Mouse (Mus musculus) limb, embryonic 15.5 days (tissue): ENCODE measurements around the gene Kcnj14. TPM values are rescaled to one million over a fixed set of nuclear protein-coding genes. Genes with fewer than 3 reads are reported as not detected.

Experiments used
- ATAC-seq: fragments of 200-750 bp; cut with Nextera tagmentation; 2 replicates; pipeline ENCODE4 v1.8.0; 2017; ENCODE audit warnings: low read depth, moderate TSS enrichment; ENCODE audit not compliant: insufficient number of reproducible peaks, low FRiP score, low TSS enrichment
- H3K27ac ChIP-seq: fragments of 300-500 bp; sonication (generic); 2 replicates; pipeline ENCODE4 v1.5.1; 2015; ENCODE audit warnings: moderate library complexity, mild to moderate bottlenecking, inconsistent platforms
- H3K27me3 ChIP-seq: fragments of 300-500 bp; sonication (generic); 2 replicates; pipeline ENCODE4 v1.6.1; 2015; ENCODE audit warnings: inconsistent platforms
- H3K36me3 ChIP-seq: fragments of 300-500 bp; sonication (generic); 2 replicates; pipeline ENCODE4 v1.6.1; 2015; ENCODE audit warnings: inconsistent platforms
- H3K4me1 ChIP-seq: fragments of 300-500 bp; sonication (generic); 2 replicates; pipeline ENCODE4 v1.6.1; 2015; ENCODE audit warnings: inconsistent platforms
- H3K4me2 ChIP-seq: fragments of 300-500 bp; sonication (generic); 2 replicates; pipeline ENCODE4 v1.6.1; 2015; ENCODE audit warnings: mild to moderate bottlenecking, inconsistent platforms
- H3K4me3 ChIP-seq: fragments of 300-500 bp; sonication (generic); 2 replicates; pipeline ENCODE4 v1.5.1; 2015; ENCODE audit warnings: mild to moderate bottlenecking, inconsistent platforms
- H3K9ac ChIP-seq: fragments of 300-500 bp; sonication (generic); 2 replicates; pipeline ENCODE4 v1.6.1; 2015; ENCODE audit warnings: inconsistent platforms
- H3K9me3 ChIP-seq: fragments of 300-500 bp; sonication (generic); 2 replicates; pipeline ENCODE4 v1.6.1; 2016; ENCODE audit warnings: inconsistent platforms
- WGBS: fragments of 180-500 bp; shearing (Covaris S2); methylation state at CpG from one replicate; pipeline ENCODE4 v1.1.7; 2015; 5-methylcytosine and 5-hydroxymethylcytosine counted together
- polyA plus RNA-seq: library from polyadenylated mRNA; unstranded; fragments of >200 nt; fragmentation: Nextera tagmentation; extraction: Ambion mirVana; gene quantifications from 2 replicates; pipeline ENCODE4 v1.2.1, GENCODE M21; 2015

Gene Kcnj14
- polyA plus RNA-seq, 1 experiment from 2014 or later: 1.5 TPM

DNA sequence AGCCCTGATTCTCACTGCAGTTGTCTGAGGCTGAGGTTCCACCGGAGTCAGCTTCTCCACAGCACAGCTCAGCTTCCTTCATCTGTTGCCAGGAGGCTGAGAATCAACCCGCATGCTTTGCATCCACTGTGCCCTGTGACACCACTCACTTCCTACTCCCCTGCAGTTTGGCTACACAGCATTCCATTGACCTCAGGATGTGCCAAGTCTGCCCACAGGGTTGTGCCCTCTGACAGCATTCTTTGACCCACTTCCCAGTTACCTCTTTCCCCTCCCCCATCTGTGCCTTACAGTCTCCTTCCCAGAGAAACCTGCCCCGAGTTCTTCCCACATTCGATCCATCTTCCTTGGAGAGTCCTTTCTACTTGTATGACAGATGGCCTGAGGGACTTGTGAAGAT lies 42.3 kb downstream of the Kcnj14 start:
- WGBS: 61% methylated on average over 4 of the region's 4 CpGs
- peaks cover 45% of the 10 kb centered on the region for H3K4me1 ChIP-seq
- no peaks in the 10 kb centered on the region for H3K36me3 ChIP-seq
- H3K27ac ChIP-seq: no peak overlapping the region
- no peak overlapping the region for H3K4me2 ChIP-seq
- no peaks in the 10 kb centered on the region for H3K9me3 ChIP-seq
- H3K4me3 ChIP-seq: no peak overlapping the region
- ATAC-seq: no peak
- H3K27me3 ChIP-seq: 0 out of 2 replicates have a peak, but pooled peaks cover 2% of the 10 kb centered on the region
- no peak overlapping the region for H3K9ac ChIP-seq

DNA sequence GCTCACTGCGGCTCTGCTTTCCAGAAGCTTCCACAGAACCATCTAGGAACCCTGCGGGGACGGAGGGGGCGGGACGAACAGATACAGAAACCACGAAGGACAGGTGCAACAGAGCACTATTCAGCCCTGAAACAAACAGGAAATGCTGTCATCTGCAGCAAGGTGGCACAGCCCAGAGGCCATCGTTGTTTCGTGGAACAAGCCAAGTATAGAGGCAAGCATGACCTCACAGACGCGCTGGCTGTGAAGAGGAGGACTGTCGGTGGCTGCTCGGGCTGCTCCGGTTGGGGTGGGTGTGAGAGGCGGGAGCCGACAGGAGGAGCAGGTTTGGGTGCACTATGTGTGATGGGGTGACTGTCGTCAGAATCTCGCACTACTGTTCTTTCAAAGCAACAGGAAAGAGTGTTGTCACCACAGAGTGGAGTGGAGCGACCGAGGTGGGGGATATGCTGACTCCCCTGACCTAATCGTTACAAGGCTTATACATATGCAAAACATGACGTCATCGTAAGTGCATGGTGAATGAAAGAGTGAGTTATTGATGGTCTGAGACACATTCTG lies 45.4 kb downstream of the Kcnj14 start:
- Histone ChIP-seq H3K9ac (no peak overlapping the region), H3K27me3 (0 out of 2 replicates have a peak, but pooled peaks cover 2% of the 10 kb centered on the region), H3K4me2 (peak overlapping the region; percentile 24; the same call in 1 of the 2 replicates), H3K4me3 (no peak overlapping the region), H3K9me3 (no peaks in the 10 kb centered on the region), H3K4me1 (peaks cover 15% of the 10 kb centered on the region), H3K27ac (no peak overlapping the region), H3K36me3 (no peaks in the 10 kb centered on the region)
- peak; percentile 54; the same call in 1 of the 2 replicates for ATAC-seq
- 26% methylated on average over 22 of the region's 22 CpGs for WGBS

DNA sequence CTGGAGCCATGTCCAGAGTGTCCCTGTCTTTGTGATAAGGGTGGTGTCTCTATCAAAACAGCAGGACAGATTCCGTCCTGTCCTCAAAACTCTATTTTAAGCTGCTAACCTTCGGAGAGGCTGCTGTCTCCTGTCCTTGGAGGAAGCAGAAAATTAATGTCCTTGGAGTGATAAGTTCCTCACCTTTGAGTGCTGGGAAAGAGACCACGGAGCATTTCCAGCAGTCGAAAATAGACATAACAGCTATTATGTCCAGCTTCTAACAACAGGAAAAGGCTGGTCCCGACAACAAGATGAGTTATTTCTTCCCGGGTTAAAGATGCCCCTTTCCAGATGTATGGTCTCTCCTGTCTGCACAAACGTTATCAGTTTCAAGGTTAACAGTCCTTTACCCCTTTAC lies 49.3 kb downstream of the Kcnj14 start:
- Histone ChIP-seq H3K4me2 (no peak overlapping the region), H3K9ac (no peak overlapping the region), H3K36me3 (no peaks in the 10 kb centered on the region), H3K4me3 (no peak overlapping the region), H3K27ac (no peak overlapping the region), H3K4me1 (peaks cover 6% of the 10 kb centered on the region), H3K27me3 (0 out of 2 replicates have a peak, but pooled peaks cover 7% of the 10 kb centered on the region), H3K9me3 (no peaks in the 10 kb centered on the region)
- no peak for ATAC-seq
- 72% methylated on average over 7 of the region's 7 CpGs for WGBS

DNA sequence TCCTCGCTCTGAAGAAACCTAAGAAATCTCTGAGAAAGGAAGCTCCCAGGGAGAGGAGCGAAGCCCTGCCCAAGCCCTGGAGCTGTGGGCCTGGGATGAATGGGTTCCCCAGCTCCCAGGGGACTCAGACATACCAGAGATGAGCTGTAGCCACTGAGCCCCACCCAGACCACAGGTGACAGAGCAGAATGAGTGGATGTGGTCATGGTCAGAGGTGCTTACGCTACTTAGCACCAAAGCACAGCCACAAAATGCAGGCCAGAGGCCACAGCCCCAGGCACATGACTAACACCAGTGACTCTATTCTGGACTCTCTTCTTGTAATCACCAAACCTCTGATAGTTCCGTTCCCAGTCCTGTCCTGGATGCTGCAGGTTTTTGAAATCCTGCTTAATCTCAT lies 53.5 kb downstream of the Kcnj14 start:
- ATAC-seq: no peak
- Histone ChIP-seq H3K4me2 (no peak overlapping the region), H3K27me3 (0 out of 2 replicates have a peak, but pooled peaks cover 5% of the 10 kb centered on the region), H3K4me3 (no peak overlapping the region), H3K4me1 (0 out of 2 replicates have a peak, but pooled peaks cover 2% of the 10 kb centered on the region), H3K27ac (peak overlapping the region; percentile 54), H3K36me3 (no peaks in the 10 kb centered on the region), H3K9me3 (no peaks in the 10 kb centered on the region), H3K9ac (no peak overlapping the region)
- 55% methylated on average over 4 of the region's 4 CpGs for WGBS

DNA sequence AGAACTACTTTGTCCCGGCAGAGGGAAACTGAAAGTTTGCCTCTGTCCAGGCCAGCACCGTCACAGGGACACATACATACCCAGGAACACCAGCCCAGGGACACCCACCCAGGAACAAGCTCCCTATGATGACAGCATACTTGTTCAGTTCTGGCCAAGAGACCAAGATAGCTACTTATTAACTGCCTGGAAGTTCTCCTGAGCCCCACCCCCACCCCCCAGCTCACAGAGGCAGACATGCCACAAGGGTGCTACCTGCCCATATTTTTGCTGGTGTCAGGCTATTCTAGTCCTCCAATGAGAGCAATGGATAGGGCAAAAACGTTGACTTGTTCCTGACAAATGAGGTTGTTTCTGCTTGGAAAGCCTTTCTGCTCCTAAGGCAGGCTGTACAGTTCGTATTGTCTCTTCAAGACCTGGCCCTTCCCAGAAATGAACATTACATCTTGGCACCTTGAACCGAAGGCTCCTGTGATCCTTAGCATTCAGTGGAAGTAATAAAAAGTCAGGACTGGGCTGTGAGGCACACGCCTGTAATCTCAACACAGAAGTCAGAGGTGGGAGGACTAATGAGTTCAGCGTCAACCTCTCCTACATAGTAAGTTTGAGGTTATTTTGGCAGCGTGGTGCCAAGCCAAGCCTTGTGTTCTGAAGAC lies 54.0 kb downstream of the Kcnj14 start:
- WGBS: 61% methylated on average over 8 of the region's 8 CpGs
- no peak overlapping the region for H3K4me2 ChIP-seq
- H3K36me3 ChIP-seq: no peaks in the 10 kb centered on the region
- H3K9me3 ChIP-seq: no peaks in the 10 kb centered on the region
- H3K9ac ChIP-seq: no peak overlapping the region
- ATAC-seq: no peak
- peak overlapping the region; percentile 54; the same call in 1 of the 2 replicates for H3K27ac ChIP-seq
- 0 out of 2 replicates have a peak, but pooled peaks cover 7% of the 10 kb centered on the region for H3K4me1 ChIP-seq
- no peak overlapping the region for H3K4me3 ChIP-seq
- 0 out of 2 replicates have a peak, but pooled peaks cover 5% of the 10 kb centered on the region for H3K27me3 ChIP-seq

DNA sequence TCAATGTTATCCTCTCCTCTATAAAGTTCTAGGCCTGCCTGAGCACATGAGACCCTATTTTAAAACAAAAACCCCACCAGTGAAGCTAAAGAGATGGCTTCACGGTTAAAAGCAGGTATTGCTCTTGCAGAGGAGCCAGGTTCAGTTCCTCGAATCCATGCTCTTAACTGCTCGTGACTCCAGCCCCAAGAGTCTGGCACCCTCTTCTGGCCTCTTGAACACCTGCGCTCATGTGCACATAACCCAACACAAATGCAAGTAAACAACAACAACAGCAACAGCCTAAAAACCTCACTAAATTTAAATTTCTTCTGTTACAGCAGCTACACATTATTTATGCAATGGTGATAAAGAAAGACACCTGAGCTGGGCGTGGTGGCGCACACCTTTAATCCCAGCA lies 57.1 kb downstream of the Kcnj14 start:
- no peak overlapping the region for H3K27ac ChIP-seq

DNA sequence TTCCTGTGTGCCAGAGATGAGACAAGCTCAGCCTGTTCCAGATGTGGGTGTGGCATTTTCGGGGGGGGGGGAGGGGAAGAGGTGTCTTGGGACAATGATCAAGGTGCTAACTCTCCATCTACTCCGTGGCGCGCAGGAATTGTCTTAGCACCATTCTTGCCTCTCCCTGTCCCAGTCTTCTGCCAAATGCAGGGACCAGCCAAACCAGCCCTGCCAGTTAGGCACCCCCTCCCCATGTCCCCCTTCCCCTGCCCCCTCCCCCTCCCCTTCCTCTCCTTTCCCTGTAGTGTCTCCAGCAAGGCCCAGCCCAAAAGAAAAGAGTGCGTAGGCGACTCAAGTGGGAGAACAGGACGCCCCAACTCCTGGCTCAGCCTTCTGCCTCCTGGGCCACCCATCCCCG lies 57.8 kb downstream of the Kcnj14 start:
- H3K36me3 ChIP-seq: no peaks in the 10 kb centered on the region
- H3K27me3 ChIP-seq: no peaks in the 10 kb centered on the region
- 38% methylated on average over 8 of the region's 8 CpGs for WGBS
- no peak overlapping the region for H3K4me3 ChIP-seq
- H3K4me1 ChIP-seq: 0 out of 2 replicates have a peak, but pooled peaks cover 7% of the 10 kb centered on the region
- H3K4me2 ChIP-seq: no peak overlapping the region
- H3K27ac ChIP-seq: no peak overlapping the region; the same call in 1 of the 2 replicates
- peak; percentile 56; the same call in 1 of the 2 replicates for ATAC-seq
- no peak overlapping the region for H3K9ac ChIP-seq
- H3K9me3 ChIP-seq: no peaks in the 10 kb centered on the region

More for the DNA sequence above, 57.1 kb downstream of the Kcnj14 start:
- Histone ChIP-seq H3K27me3 (no peaks in the 10 kb centered on the region), H3K9ac (no peak overlapping the region), H3K9me3 (no peaks in the 10 kb centered on the region), H3K4me3 (no peak overlapping the region), H3K36me3 (no peaks in the 10 kb centered on the region), H3K4me2 (no peak overlapping the region), H3K4me1 (0 out of 2 replicates have a peak, but pooled peaks cover 7% of the 10 kb centered on the region)
- ATAC-seq: no peak
- WGBS: 92% methylated on average over 6 of the region's 6 CpGs

Other genes starting within 250 kb of the Kcnj14 start
- 0.58 and 0.93 TPM in 2 replicates for gene Fgf21, start 209.3 kb downstream of the Kcnj14 start, polyA plus RNA-seq
- 2.9 and 3.3 TPM in 2 replicates for gene Fut1, start 207.5 kb downstream of the Kcnj14 start, polyA plus RNA-seq
- gene Izumo1, start 203.0 kb downstream of the Kcnj14 start, polyA plus RNA-seq: 0.14 and 0.27 TPM in 2 replicates
- gene Rasip1, start 197.3 kb downstream of the Kcnj14 start, polyA plus RNA-seq: 11.4 and 12.0 TPM in 2 replicates
- 21.9 and 36.8 TPM in 2 replicates for gene Mamstr, start 184.8 kb downstream of the Kcnj14 start, polyA plus RNA-seq
- 7.7 and 8.0 TPM in 2 replicates for gene Fut2, start 158.4 kb downstream of the Kcnj14 start, polyA plus RNA-seq
- gene Ntn5, start 140.8 kb downstream of the Kcnj14 start, polyA plus RNA-seq: 0.50 and 2.6 TPM in 2 replicates
- 0.56 and 0.97 TPM in 2 replicates for gene Sec1, start 130.4 kb downstream of the Kcnj14 start, polyA plus RNA-seq
- gene Car11, start 124.9 kb downstream of the Kcnj14 start, polyA plus RNA-seq: 13.3 and 13.7 TPM in 2 replicates
- 4.3 and 4.7 TPM in 2 replicates for gene Dbp, start 119.7 kb downstream of the Kcnj14 start, polyA plus RNA-seq
- gene Rpl18, start 109.3 kb downstream of the Kcnj14 start, polyA plus RNA-seq: 942 and 1,034 TPM in 2 replicates
- gene Sphk2, start 106.8 kb downstream of the Kcnj14 start, polyA plus RNA-seq: 38.5 and 39.7 TPM in 2 replicates
- gene Fam83e, start 103.6 kb downstream of the Kcnj14 start, polyA plus RNA-seq: 0.76 and 0.78 TPM in 2 replicates
- not detected in 2 replicates for gene Spaca4, start 99.0 kb downstream of the Kcnj14 start, polyA plus RNA-seq
- 1.6 and 2.0 TPM in 2 replicates for gene Lmtk3, start 41.0 kb downstream of the Kcnj14 start, polyA plus RNA-seq
- gene Sult2b1, start 40.1 kb downstream of the Kcnj14 start, polyA plus RNA-seq: 82.1 and 91.0 TPM in 2 replicates
- 87.9 and 98.8 TPM in 2 replicates for gene Cyth2, start 10.2 kb downstream of the Kcnj14 start, polyA plus RNA-seq
- gene Grwd1, start 6.2 kb upstream of the Kcnj14 start, polyA plus RNA-seq: 56.3 and 59.3 TPM in 2 replicates
- 79.4 and 97.8 TPM in 2 replicates for gene Kdelr1, start 48.0 kb upstream of the Kcnj14 start, polyA plus RNA-seq
- 0.48 and 0.68 TPM in 2 replicates for gene Grin2d, start 53.6 kb upstream of the Kcnj14 start, polyA plus RNA-seq
- gene Syngr4, start 71.9 kb upstream of the Kcnj14 start, polyA plus RNA-seq: 0.49 and 0.86 TPM in 2 replicates
- gene Tmem143, start 72.2 kb upstream of the Kcnj14 start, polyA plus RNA-seq: 4.4 and 5.5 TPM in 2 replicates
- gene Emp3, start 96.6 kb upstream of the Kcnj14 start, polyA plus RNA-seq: 328 and 364 TPM in 2 replicates
- 3.5 and 3.6 TPM in 2 replicates for gene Ccdc114, start 99.3 kb upstream of the Kcnj14 start, polyA plus RNA-seq
- gene Abcc6, start 205.5 kb upstream of the Kcnj14 start, polyA plus RNA-seq: 0.29 and 0.35 TPM in 2 replicates
- 32.4 and 35.3 TPM in 2 replicates for gene Nomo1, start 208.9 kb upstream of the Kcnj14 start, polyA plus RNA-seq